Mouse (Mus musculus): Measurements from ENCODE around the gene Rhog.

Gene Rhog

GRCm38 (mm10) chr7:102211071-102211470 is 44.8 kb downstream of the Rhog start:
- no peak for DNase-seq

DNA sequence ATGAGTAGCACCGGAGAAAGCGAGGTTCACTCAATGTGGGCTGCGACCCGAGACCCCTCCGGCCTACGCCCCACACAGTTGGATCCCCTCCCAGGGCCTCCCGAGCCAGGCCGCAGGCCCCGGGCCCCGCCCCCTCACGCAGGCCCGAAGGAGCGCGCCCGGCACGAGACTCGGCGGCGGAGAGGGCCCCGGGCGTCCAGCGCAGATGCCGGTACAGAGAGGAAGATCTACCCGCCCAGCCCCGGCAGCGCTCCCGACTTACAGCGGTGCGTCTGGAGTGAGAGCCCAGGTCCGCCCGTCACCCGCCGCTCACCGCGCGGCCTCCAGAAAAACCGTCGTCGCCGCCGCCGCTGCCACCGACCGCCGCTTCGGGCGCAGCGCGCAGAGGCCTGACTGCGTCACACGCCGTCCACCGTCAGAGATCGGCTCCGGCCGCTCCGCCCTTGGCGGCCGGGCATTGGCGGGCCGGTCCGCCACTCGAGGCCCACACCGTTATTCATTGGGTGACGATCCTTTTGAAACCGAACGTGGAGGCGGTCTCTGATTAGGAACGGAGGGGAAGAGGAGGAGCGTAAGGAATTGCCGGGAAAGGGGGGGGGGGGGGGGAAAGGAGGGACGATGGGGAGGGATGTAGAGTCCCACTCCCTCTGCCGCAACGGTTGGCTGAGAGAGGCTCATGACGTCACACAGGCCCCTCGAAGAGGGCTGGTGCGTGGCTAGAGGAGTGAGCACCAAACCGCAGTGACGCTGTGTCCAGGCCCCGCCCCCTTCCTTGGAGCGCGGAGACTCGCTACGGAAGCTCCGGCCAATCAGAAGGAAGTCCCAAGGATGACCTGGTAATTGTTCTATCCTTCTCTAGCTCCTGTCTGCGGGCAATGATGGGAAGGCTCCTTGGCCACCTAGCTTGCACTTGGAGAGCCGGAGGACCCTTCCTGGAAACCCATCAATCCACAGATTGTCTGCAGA is 45.8 kb downstream of the Rhog start, which contains the start of the genes Nup98 and Pgap2:
TSS of gene Nup98 (minus strand) at position 421 of the 966 bp plus-strand sequence.
TSS of gene Pgap2 (plus strand) at position 453 of the 966 bp plus-strand sequence.
- DNase-seq = peak; percentile 100

DNA sequence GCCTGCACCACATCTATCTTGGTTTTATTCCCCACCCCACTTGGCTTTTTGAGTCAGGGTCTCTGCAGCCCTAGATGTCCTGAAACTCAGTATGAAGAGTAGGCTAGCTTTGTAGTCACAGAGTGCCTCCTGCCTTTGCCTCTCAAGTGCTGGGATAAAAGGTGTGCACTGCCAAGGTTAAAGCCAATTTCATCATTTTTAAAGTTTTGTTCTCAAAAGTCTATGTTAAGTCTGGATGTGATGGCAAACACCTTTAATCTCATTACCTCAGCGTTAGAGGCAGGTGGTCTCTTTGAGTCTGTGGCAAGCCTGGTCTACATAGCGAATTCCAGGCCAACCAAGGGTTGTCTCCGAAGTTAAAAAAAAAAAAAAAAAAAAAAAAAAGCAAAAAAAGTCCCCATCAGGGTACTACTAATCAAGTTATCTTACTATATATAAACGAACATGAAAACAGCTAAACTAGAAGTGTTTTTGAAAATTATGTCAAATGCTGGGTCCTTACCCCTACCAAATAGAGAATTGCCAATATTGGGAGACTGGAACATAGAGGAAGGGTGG is 47.0 kb downstream of the Rhog start:
- no peak for DNase-seq

DNA sequence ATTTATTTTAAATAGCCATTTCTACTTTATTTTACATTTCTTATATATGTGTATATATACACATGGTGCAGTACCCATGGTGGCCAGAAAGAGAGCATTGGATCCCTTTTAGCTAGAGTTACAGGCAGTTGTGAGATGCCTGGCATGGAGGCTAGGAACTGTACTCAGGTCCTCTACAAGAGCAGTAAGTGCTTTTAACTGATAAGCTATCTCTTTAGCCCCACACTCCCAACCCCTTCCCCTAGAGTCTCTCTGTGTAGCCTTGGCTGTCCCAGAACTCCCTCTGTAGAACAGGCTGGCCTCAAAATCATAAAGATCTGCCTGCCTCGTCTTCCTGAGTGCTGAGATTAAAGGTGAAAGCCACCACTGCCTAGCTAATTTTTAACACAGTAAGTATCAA is 50.2 kb downstream of the Rhog start:
- no peak for DNase-seq

DNA sequence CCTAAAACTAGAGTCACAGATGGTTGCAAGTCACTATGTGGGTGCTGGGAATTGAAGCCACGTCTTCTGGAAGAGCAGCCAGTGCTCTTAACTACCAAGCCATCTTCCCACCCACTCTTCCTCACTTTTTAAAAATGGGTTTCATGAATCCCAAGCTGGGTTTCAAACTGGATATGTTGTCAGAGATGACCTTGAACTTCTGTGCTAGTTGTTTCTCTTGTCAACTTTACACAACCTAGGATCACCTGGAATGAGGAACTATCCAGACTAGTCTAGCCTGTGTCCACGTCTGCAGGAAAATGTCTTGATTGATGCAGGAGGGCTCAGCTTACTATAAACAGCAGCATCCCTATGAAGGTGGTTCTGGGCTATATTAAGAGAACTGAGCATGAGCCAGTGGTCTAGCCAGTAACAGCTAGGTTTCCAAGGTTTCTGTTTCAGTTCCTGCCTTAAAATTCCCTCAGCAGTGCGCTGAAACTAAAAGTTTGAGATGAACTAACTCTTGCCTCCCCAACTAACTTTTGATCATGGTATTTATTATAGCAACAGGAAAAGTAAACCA is 51.5 kb downstream of the Rhog start:
- no peak for DNase-seq

DNA sequence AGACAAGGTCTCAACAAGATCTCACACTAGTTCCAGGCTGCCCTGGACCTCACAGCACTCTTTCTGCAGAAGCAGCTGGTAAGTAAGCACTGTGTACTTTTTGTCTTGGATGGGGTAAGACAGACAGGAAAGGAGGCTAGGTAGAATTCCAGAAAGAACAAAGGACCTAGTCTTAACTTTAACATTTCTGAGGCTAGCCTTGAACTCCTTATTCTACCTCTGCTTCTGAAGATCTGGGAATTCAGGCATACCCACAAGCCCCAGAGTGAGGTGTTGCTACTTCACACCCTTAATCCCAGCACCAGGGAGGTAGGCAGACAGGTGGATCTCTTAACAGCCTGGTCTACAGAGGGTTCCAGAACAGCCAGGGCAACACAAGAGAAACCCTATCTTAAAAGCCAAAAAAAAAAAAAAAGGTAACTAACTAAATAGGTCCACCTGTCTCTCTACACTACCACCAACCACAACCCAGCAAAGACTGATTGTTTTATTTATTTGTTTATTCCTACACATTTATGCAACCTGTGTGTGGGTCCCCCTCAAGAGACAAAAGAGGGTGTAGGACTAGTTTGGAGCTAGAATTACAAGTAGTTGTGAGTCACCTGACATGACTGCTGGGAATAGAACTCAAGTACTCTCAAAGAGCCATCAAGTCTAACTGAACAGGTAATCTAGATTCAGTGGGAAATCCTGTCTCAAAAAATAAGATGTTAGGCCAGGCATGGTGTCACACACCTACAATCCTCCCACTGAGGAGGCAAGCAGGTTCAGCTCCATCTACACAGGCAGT is 54.7 kb downstream of the Rhog start:
- no peak for DNase-seq

GRCm38 (mm10) chr7:102200576-102200975 is 55.3 kb downstream of the Rhog start:
- no peak for DNase-seq

GRCm38 (mm10) chr7:102192356-102192755 is 63.5 kb downstream of the Rhog start:
- no peak for DNase-seq

Measured in kidney, postnatal 25 days (tissue).